Mouse (Mus musculus) brain, embryonic 14.5 days (tissue): Measurements from ENCODE around the gene Ier5. TPM values are rescaled to one million over a fixed set of nuclear protein-coding genes. Genes with fewer than 3 reads are reported as not detected.
A peak's percentile ranks its signal among the peaks of the same experiment; 100 is the strongest.

ENCODE experiments used
- DNase-seq: peaks from one replicate; pipeline ENCODE4 v3.0.0-alpha.2; 2011; ENCODE audit warnings: low read depth
- CTCF ChIP-seq: fragments of 200-500 bp; IDR thresholded peaks from 2 replicates; pipeline ENCODE4 v1.5.1; 2012; ENCODE audit warnings: inconsistent platforms, mild to moderate bottlenecking, moderate library complexity, borderline replicate concordance; ENCODE audit not compliant: insufficient read depth, insufficient read length; ENCODE audit errors: extremely low read depth
- POLR2A ChIP-seq: fragments of 200-500 bp; IDR thresholded peaks from 2 replicates; pipeline ENCODE4 v1.6.1; 2012; ENCODE audit warnings: mild to moderate bottlenecking, inconsistent platforms, borderline replicate concordance; ENCODE audit not compliant: poor library complexity, insufficient read depth, insufficient read length, severe bottlenecking; ENCODE audit errors: extremely low read depth
- polyA plus RNA-seq: library from polyadenylated mRNA; depleted of rRNA; stranded (reverse); fragments of >200 nt; gene quantifications from 2 replicates; pipeline ENCODE4 v1.2.3, GENCODE M21; 2012; rRNA removed

Ier5 gene
- polyA plus RNA-seq, 1 experiment, result 34.8 TPM

GRCm38 (mm10) chr1:155058099-155059012 lies 41.1 kb downstream of the Ier5 start:
- no peak for DNase-seq
- no peak for TF ChIP-seq CTCF
- TF ChIP-seq POLR2A, result no peak

GRCm38 (mm10) chr1:155056166-155056565 lies 43.3 kb downstream of the Ier5 start:
- DNase-seq, result no peak
- no peak for TF ChIP-seq POLR2A
- no peak for TF ChIP-seq CTCF

DNA sequence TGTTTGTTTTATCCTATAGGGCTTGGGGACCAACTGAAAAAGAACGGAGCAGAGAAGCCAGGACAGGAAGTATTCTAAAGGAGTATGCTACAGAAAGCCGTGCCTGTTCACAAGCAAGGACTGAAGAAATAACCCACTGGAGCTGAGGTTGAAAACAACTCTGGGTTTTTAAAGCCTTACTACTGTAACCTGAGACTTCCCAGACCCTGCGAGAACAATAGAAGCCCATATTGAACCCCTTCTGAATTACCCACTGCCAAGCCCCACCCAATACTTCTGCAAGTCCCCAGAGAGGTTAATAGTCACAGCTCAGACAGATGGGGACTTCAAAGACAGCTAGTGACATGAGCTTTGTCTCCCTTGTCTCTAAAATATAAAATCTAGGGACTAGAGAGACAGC lies 44.4 kb downstream of the Ier5 start:
- peak; percentile 66 for DNase-seq
- TF ChIP-seq CTCF, result no peak
- TF ChIP-seq POLR2A, result no peak

DNA sequence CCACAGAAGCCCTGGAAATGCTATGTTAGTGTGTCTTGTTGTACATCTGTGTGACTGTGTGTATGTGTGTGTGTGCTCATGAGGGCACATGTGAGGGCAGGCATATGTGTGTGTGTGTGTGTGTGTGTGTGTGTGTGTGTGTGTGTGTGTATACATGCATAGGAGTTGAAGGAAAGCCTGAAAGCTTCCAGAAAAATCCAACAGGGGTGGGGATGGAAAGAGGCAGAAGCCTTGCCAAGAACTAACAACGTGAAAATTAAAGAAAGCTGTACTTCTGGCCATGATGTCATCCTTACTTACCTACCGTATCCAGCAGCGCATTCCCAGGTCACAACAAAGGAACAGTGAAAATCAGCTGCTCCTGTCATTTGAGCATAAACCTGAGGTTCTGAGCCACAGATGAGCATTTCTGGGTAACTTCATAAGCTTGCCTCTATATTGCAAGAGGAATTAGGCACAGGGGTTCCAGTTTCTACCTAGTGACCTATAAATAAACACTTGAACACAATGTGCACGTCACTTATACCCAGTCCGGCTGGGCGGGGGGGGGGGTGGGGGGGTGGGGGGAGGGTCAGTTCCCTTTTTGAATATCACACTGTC lies 45.0 kb downstream of the Ier5 start:
- TF ChIP-seq POLR2A, result no peak
- no peak for TF ChIP-seq CTCF
- no peak for DNase-seq

DNA sequence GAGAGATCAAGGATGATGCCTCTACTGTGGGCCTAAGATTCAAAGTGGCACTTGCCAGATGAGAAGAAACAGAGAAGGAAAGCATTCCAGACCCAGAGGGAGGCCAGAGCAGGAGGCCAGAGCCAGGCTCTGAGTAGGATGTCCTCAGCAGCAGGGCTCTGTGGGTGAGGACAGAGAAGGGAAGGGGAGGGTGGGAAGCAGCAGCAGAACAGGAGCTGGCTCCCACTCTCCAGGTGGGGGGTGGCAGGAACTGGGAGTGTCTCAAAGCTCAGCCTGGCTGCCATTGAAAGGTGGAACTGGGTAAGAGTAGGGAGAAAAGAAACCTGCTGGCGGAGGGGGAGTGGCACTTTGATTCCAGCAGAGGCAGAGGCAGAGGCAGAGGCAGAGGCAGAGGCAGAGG lies 46.1 kb downstream of the Ier5 start:
- TF ChIP-seq POLR2A (no peak), CTCF (no peak)
- DNase-seq, result no peak

DNA sequence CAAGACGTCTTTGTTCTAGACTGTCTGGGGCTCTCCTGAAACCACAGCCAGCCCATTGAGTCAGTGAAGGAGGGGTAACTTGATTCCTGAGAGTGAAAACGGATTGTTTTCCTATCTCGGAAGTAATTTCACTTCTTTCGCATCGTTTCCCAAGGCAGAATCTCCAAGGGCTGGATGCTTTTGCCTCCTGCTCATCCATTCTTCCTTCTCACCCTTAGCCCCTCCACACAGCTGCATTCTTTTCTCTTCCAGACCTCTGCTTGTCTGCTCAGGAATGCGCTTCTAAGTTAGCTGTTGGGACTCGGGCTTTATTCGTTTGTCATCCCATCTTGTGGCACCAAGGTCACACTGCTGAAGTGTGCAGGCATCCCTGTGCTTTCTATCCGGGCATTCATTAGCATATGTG lies 46.7 kb downstream of the Ier5 start:
- no peak for DNase-seq
- TF ChIP-seq POLR2A, result no peak
- no peak for TF ChIP-seq CTCF

DNA sequence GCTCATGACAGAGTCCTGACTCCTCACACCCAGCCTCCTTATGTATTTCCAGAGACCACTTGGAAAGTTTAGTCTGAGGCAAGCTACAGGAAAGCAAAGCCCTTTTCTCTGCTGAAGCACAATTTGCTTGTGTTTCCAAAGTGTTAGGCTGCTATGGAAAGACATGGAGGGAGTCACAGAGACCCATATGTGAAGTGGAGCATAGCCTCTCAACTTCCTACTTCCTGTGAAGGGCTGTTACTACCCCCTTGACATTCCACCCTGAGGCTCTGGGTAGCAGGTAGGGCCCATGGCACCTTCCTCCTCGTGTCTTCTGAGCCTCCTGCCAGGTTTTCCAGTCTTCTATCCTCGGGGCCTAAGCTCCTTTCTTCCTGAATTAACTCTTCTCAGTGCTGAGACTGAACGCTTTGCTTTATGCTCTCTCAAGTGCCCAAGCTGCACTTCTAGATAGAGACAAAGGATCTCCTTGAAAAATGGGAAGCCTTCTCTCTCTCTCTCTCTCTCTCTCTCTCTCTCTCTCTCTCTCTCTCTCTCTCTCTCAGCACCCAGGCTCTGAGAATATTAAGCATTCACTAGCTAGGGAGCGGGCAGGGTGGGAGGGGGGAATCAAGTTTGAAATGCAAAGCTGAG lies 47.2 kb downstream of the Ier5 start:
- peak; percentile 76 for DNase-seq
- TF ChIP-seq POLR2A (no peak), CTCF (no peak)

GRCm38 (mm10) chr1:155051701-155052127 lies 47.7 kb downstream of the Ier5 start:
- DNase-seq, result peak; percentile 48
- TF ChIP-seq POLR2A (no peak), CTCF (no peak)

GRCm38 (mm10) chr1:155050897-155051592 lies 48.4 kb downstream of the Ier5 start:
- TF ChIP-seq CTCF (no peak), POLR2A (no peak)
- no peak for DNase-seq

- no peak for TF ChIP-seq CTCF
- TF ChIP-seq POLR2A, result no peak
- no peak for DNase-seq
These were observed 49.3 kb downstream of the Ier5 start for GRCm38 (mm10) chr1:155050174-155050573.

- peak; percentile 93 for DNase-seq
- TF ChIP-seq POLR2A (no peak), CTCF (peak; percentile 99)
These were observed 50.5 kb downstream of the Ier5 start for GRCm38 (mm10) chr1:155048947-155049346.

Other genes starting within 250 kb of the Ier5 start
- 18.4 and 28.8 TPM in 2 replicates for gene Cacna1e, start 215.1 kb downstream of the Ier5 start, polyA plus RNA-seq
- 0.64 and 1.7 TPM in 2 replicates for gene Mr1, start 47.2 kb upstream of the Ier5 start, polyA plus RNA-seq
- gene Stx6, start 59.1 kb upstream of the Ier5 start, polyA plus RNA-seq, result 115 and 116 TPM in 2 replicates
- gene BC034090, start 144.8 kb upstream of the Ier5 start, polyA plus RNA-seq, result 10.4 and 13.3 TPM in 2 replicates